Mouse (Mus musculus) midbrain, embryonic 11.5 days (tissue): ENCODE results near the gene 1500009C09Rik. TPM values are rescaled to one million over a fixed set of nuclear protein-coding genes. Genes with fewer than 3 reads are reported as not detected.

Experiments
- ATAC-seq: fragments of 200-750 bp; cut with Nextera tagmentation; 2 replicates; pipeline ENCODE4 v1.8.0; 2017; ENCODE audit warnings: moderate TSS enrichment, moderate library complexity; ENCODE audit not compliant: low FRiP score
- DNase-seq: peaks from one replicate; pipeline ENCODE4 v3.0.0; 2015; ENCODE audit warnings: low spot score; ENCODE audit errors: missing footprints
- H3K27ac ChIP-seq: fragments of 300-500 bp; sonication (generic); 2 replicates; pipeline ENCODE4 v1.5.1; 2014; ENCODE audit warnings: low read depth, low read length
- H3K27me3 ChIP-seq: fragments of 300-500 bp; sonication (generic); 2 replicates; pipeline ENCODE4 v1.6.1; 2014; ENCODE audit warnings: mild to moderate bottlenecking, low read length, moderate library complexity, mixed read lengths; ENCODE audit not compliant: control insufficient read depth, insufficient read depth
- H3K36me3 ChIP-seq: fragments of 300-500 bp; sonication (generic); 2 replicates; pipeline ENCODE4 v1.6.1; 2014; ENCODE audit warnings: mild to moderate bottlenecking, low read length, moderate library complexity, mixed read lengths; ENCODE audit not compliant: control insufficient read depth, insufficient read depth
- H3K4me1 ChIP-seq: fragments of 300-500 bp; sonication (generic); 2 replicates; pipeline ENCODE4 v1.6.1; 2014; ENCODE audit warnings: low read length; ENCODE audit not compliant: control insufficient read depth, insufficient read depth
- H3K4me2 ChIP-seq: fragments of 300-500 bp; sonication (generic); 2 replicates; pipeline ENCODE4 v1.6.1; 2014; ENCODE audit warnings: mild to moderate bottlenecking, moderate library complexity
- H3K4me3 ChIP-seq: fragments of 300-500 bp; sonication (generic); 2 replicates; pipeline ENCODE4 v1.5.1; 2014; ENCODE audit warnings: low read depth, low read length
- H3K9ac ChIP-seq: fragments of 300-500 bp; sonication (generic); 2 replicates; pipeline ENCODE4 v1.6.1; 2014; ENCODE audit warnings: low read length
- H3K9me3 ChIP-seq: fragments of 300-500 bp; sonication (generic); 2 replicates; pipeline ENCODE4 v1.6.1; 2016; ENCODE audit warnings: low read length; ENCODE audit not compliant: control insufficient read depth
- WGBS: fragments of 180-500 bp; shearing (Covaris S2); extraction: QIAGEN DNeasy Blood & Tissue Kit; methylation state at CpG from one replicate; pipeline ENCODE4 v1.1.7; 2014; 5-methylcytosine and 5-hydroxymethylcytosine counted together
- polyA plus RNA-seq: library from polyadenylated mRNA; unstranded; fragments of >200 nt; fragmentation: Nextera tagmentation; extraction: Ambion mirVana; gene quantifications from 2 replicates; pipeline ENCODE4 v1.2.1, GENCODE M21; 2014

1500009C09Rik gene
- polyA plus RNA-seq, 1 experiment from 2014 or later: 1.0 TPM

- no peaks in the 10 kb centered on the region for H3K9me3 ChIP-seq
- ATAC-seq (peak; percentile 40; the same call in 1 of the 2 replicates), DNase-seq (peak; percentile 89)
- H3K27me3 ChIP-seq: no peaks in the 10 kb centered on the region
- no peak overlapping the region for H3K9ac ChIP-seq
- H3K27ac ChIP-seq: peak overlapping the region; percentile 37; the same call in 1 of the 2 replicates
- H3K4me2 ChIP-seq: no peak overlapping the region
- H3K4me3 ChIP-seq: no peak overlapping the region
- H3K4me1 ChIP-seq: peaks cover 19% of the 10 kb centered on the region
- no peaks in the 10 kb centered on the region for H3K36me3 ChIP-seq
- WGBS: 12% methylated on average over 3 of the region's 3 CpGs
Observed at GRCm38 (mm10) chr15:82268185-82268584, 16.0 kb downstream of the 1500009C09Rik start.

GRCm38 (mm10) chr15:82268783-82269182, 16.6 kb downstream of the 1500009C09Rik start:
- H3K4me1 ChIP-seq: peaks cover 19% of the 10 kb centered on the region
- no peak overlapping the region for H3K4me2 ChIP-seq
- no peak overlapping the region for H3K27ac ChIP-seq
- no peaks in the 10 kb centered on the region for H3K36me3 ChIP-seq
- no peak for DNase-seq
- no peak overlapping the region for H3K9ac ChIP-seq
- peaks cover 3% of the 10 kb centered on the region; the same call in 1 of the 2 replicates for H3K27me3 ChIP-seq
- H3K9me3 ChIP-seq: no peaks in the 10 kb centered on the region
- no peak overlapping the region for H3K4me3 ChIP-seq
- ATAC-seq: no peak
- WGBS: 88% methylated on average over 9 of the region's 9 CpGs

- Histone ChIP-seq H3K9ac (no peak overlapping the region), H3K4me1 (peaks cover 28% of the 10 kb centered on the region), H3K27me3 (peaks cover 9% of the 10 kb centered on the region; the same call in 1 of the 2 replicates), H3K4me3 (no peak overlapping the region), H3K27ac (no peak overlapping the region), H3K36me3 (no peaks in the 10 kb centered on the region), H3K4me2 (no peak overlapping the region), H3K9me3 (no peaks in the 10 kb centered on the region)
- DNase-seq (peak; percentile 98), ATAC-seq (peak; percentile 10; the same call in 1 of the 2 replicates)
- 8% methylated on average over 5 of the region's 5 CpGs for WGBS
Observed at GRCm38 (mm10) chr15:82271201-82271600, 19.0 kb downstream of the 1500009C09Rik start.

- DNase-seq (no peak), ATAC-seq (no peak)
- H3K36me3 ChIP-seq: no peaks in the 10 kb centered on the region
- H3K9ac ChIP-seq: no peak overlapping the region
- H3K27ac ChIP-seq: no peak overlapping the region
- H3K4me1 ChIP-seq: peaks cover 38% of the 10 kb centered on the region
- H3K9me3 ChIP-seq: no peaks in the 10 kb centered on the region
- peaks cover 9% of the 10 kb centered on the region; the same call in 1 of the 2 replicates for H3K27me3 ChIP-seq
- no peak overlapping the region for H3K4me3 ChIP-seq
- 85% methylated on average over 6 of the region's 6 CpGs for WGBS
- H3K4me2 ChIP-seq: no peak overlapping the region
Observed at GRCm38 (mm10) chr15:82272295-82272694, 20.1 kb downstream of the 1500009C09Rik start.

GRCm38 (mm10) chr15:82274593-82274926, 22.4 kb downstream of the 1500009C09Rik start, which contains the start of gene Sept3:
Gene Sept3, plus strand, starts transcription at chr15:82274893.
- H3K4me3 ChIP-seq: peak within 1 kb of the TSS; percentile 62
- peak within 1 kb of the TSS; percentile 94 for H3K9ac ChIP-seq
- peaks cover 25% of the 10 kb centered on the region for H3K4me1 ChIP-seq
- H3K4me2 ChIP-seq: peak within 1 kb of the TSS; percentile 92
- H3K36me3 ChIP-seq: no peaks in the 10 kb centered on the region; the same call in none of the 2 replicates
- peak within 1 kb of the TSS; percentile 92 for H3K27ac ChIP-seq
- DNase-seq: no peak
- ATAC-seq: no peak
- peaks cover 9% of the 10 kb centered on the region; the same call in 1 of the 2 replicates for H3K27me3 ChIP-seq
- 27% methylated on average over 6 of the region's 6 CpGs for WGBS
- H3K9me3 ChIP-seq: no peaks in the 10 kb centered on the region

- ATAC-seq (peak; percentile 84), DNase-seq (peak; percentile 97)
- no peaks in the 10 kb centered on the region for H3K9me3 ChIP-seq
- peaks cover 9% of the 10 kb centered on the region; the same call in 1 of the 2 replicates for H3K27me3 ChIP-seq
- peaks cover 25% of the 10 kb centered on the region for H3K4me1 ChIP-seq
- peak overlapping the region; percentile 94 for H3K9ac ChIP-seq
- peaks cover 2% of the 10 kb centered on the region for H3K36me3 ChIP-seq
- peak overlapping the region; percentile 62 for H3K4me3 ChIP-seq
- peak overlapping the region; percentile 92 for H3K27ac ChIP-seq
- under 1% methylated on average over 64 of the region's 86 CpGs for WGBS
- peak overlapping the region; percentile 92 for H3K4me2 ChIP-seq
Observed at GRCm38 (mm10) chr15:82274927-82275901, 23.0 kb downstream of the 1500009C09Rik start.

- Histone ChIP-seq H3K9ac (no peak overlapping the region), H3K9me3 (no peaks in the 10 kb centered on the region), H3K4me1 (peaks cover 21% of the 10 kb centered on the region), H3K36me3 (peaks cover 12% of the 10 kb centered on the region), H3K27me3 (peaks cover 9% of the 10 kb centered on the region; the same call in 1 of the 2 replicates), H3K4me3 (no peak overlapping the region), H3K27ac (no peak overlapping the region), H3K4me2 (peak overlapping the region; percentile 21)
- ATAC-seq: no peak
- 78% methylated on average over 5 of the region's 5 CpGs for whole genome bisulfite sequencing
- DNase-seq: no peak
Observed at GRCm38 (mm10) chr15:82277591-82277990, 25.4 kb downstream of the 1500009C09Rik start.

- H3K27me3 ChIP-seq: no peaks in the 10 kb centered on the region
- WGBS: 89% methylated on average over 4 of the region's 4 CpGs
- H3K27ac ChIP-seq: no peak overlapping the region
- DNase-seq (no peak), ATAC-seq (no peak)
- peaks cover 30% of the 10 kb centered on the region for H3K36me3 ChIP-seq
- H3K4me1 ChIP-seq: peaks cover 15% of the 10 kb centered on the region
- H3K9me3 ChIP-seq: no peaks in the 10 kb centered on the region
- no peak overlapping the region for H3K9ac ChIP-seq
- no peak overlapping the region for H3K4me3 ChIP-seq
- H3K4me2 ChIP-seq: no peak overlapping the region
Observed at GRCm38 (mm10) chr15:82280638-82281037, 28.4 kb downstream of the 1500009C09Rik start.

GRCm38 (mm10) chr15:82286157-82286556, 34.0 kb downstream of the 1500009C09Rik start:
- H3K36me3 ChIP-seq: peaks cover 53% of the 10 kb centered on the region
- H3K4me2 ChIP-seq: no peak overlapping the region
- no peaks in the 10 kb centered on the region for H3K9me3 ChIP-seq

More at GRCm38 (mm10) chr15:82286157-82286556, 34.0 kb downstream of the 1500009C09Rik start:
- no peaks in the 10 kb centered on the region for H3K4me1 ChIP-seq
- no peak for ATAC-seq
- WGBS: 73% methylated on average over 12 of the region's 12 CpGs
- H3K9ac ChIP-seq: no peak overlapping the region
- H3K27ac ChIP-seq: no peak overlapping the region
- DNase-seq: no peak
- H3K4me3 ChIP-seq: no peak overlapping the region
- no peaks in the 10 kb centered on the region for H3K27me3 ChIP-seq
